Mouse (Mus musculus) myocyte (in vitro differentiated cells): ENCODE data around the gene Polr1d. TPM values are rescaled to one million over a fixed set of nuclear protein-coding genes. Genes with fewer than 3 reads are reported as not detected.
A peak's percentile ranks its signal among the peaks of the same experiment; 100 is the strongest.

Experiments
- H3K27me3 ChIP-seq: one replicate; pipeline ENCODE4 v1.6.1; 2011; ENCODE audit not compliant: control insufficient read depth, insufficient read depth, insufficient read length
- H3K36me3 ChIP-seq: one replicate; pipeline ENCODE4 v1.6.1; 2011; ENCODE audit not compliant: control insufficient read depth, insufficient read depth
- H3K4me2 ChIP-seq: one replicate; pipeline ENCODE4 v1.6.1; 2011; ENCODE audit warnings: low read depth, control low read depth
- H3K4me3 ChIP-seq: one replicate; pipeline ENCODE4 v1.5.1; 2011; ENCODE audit warnings: mild to moderate bottlenecking, control low read depth, moderate library complexity
- H3K79me2 ChIP-seq: one replicate; pipeline ENCODE4 v1.6.1; 2011; ENCODE audit not compliant: control insufficient read depth, insufficient read depth
- H3ac ChIP-seq: one replicate; pipeline ENCODE4 v1.6.1; 2011; ENCODE audit not compliant: control insufficient read depth, insufficient read length
- CEBPB ChIP-seq: IDR thresholded peaks from 2 replicates; pipeline ENCODE4 v1.6.1; 2011; ENCODE audit warnings: mild to moderate bottlenecking, moderate library complexity; ENCODE audit not compliant: poor library complexity, insufficient read depth, severe bottlenecking
- E2F4 ChIP-seq: IDR thresholded peaks from one replicate; pipeline ENCODE4 v1.6.1; 2011; ENCODE audit warnings: mild to moderate bottlenecking, control low read depth, moderate library complexity; ENCODE audit not compliant: insufficient read depth
- MAX ChIP-seq: IDR thresholded peaks from one replicate; pipeline ENCODE4 v1.6.1; 2011; ENCODE audit warnings: low read depth, mild to moderate bottlenecking, control low read depth
- MYOD1 ChIP-seq, 3 experiments: IDR thresholded peaks; one replicate each; pipeline ENCODE4 v1.6.1; 2011; ENCODE audit warnings: control low read depth in 2 of 3, low read depth in 2 of 3, mild to moderate bottlenecking in 2 of 3, moderate library complexity in 1 of 3; ENCODE audit not compliant: insufficient read length in 2 of 3, control insufficient read depth in 1 of 3
- MYOG ChIP-seq, 3 experiments: IDR thresholded peaks; one replicate each; pipeline ENCODE4 v1.6.1; 2011; ENCODE audit warnings: control low read depth in 2 of 3, low read depth in 2 of 3, mild to moderate bottlenecking in 2 of 3; ENCODE audit not compliant: insufficient read length in 2 of 3, control insufficient read depth in 1 of 3, insufficient read depth in 1 of 3
- POLR2A ChIP-seq: IDR thresholded peaks from one replicate; pipeline ENCODE4 v1.6.1; 2011; ENCODE audit warnings: low read depth, mild to moderate bottlenecking, control low read depth, moderate library complexity; ENCODE audit not compliant: insufficient read length
- POLR2AphosphoS2 ChIP-seq: IDR thresholded peaks from one replicate; pipeline ENCODE4 v1.6.1; 2011; ENCODE audit warnings: low read depth, control low read depth; ENCODE audit not compliant: insufficient read length
- REST ChIP-seq: IDR thresholded peaks from one replicate; pipeline ENCODE4 v1.6.1; 2011; ENCODE audit warnings: mild to moderate bottlenecking, control low read depth, moderate library complexity; ENCODE audit not compliant: insufficient read depth, insufficient read length
- SRF ChIP-seq: IDR thresholded peaks from one replicate; pipeline ENCODE4 v1.6.1; 2011; ENCODE audit warnings: low read depth; ENCODE audit not compliant: control insufficient read depth, insufficient read length
- TCF12 ChIP-seq: IDR thresholded peaks from one replicate; pipeline ENCODE4 v1.6.1; 2011; ENCODE audit warnings: mild to moderate bottlenecking, control low read depth; ENCODE audit not compliant: poor library complexity, insufficient read depth, severe bottlenecking
- TCF3 ChIP-seq: IDR thresholded peaks from one replicate; pipeline ENCODE4 v1.6.1; 2011; ENCODE audit warnings: low read depth, control low read depth; ENCODE audit not compliant: insufficient read length
- USF1 ChIP-seq: IDR thresholded peaks from one replicate; pipeline ENCODE4 v1.6.1; 2011; ENCODE audit warnings: low read depth, mild to moderate bottlenecking, control low read depth, moderate library complexity
- polyA plus RNA-seq: library from polyadenylated mRNA; unstranded; fragments of >200 nt; fragmentation: generic; extraction: Trizol; gene quantifications from one replicate; pipeline ENCODE4 v1.2.1, GENCODE M21; 2012; ENCODE audit warnings: missing spikeins

The Polr1d gene
- polyA plus RNA-seq, 1 experiment: 92.4 TPM

DNA sequence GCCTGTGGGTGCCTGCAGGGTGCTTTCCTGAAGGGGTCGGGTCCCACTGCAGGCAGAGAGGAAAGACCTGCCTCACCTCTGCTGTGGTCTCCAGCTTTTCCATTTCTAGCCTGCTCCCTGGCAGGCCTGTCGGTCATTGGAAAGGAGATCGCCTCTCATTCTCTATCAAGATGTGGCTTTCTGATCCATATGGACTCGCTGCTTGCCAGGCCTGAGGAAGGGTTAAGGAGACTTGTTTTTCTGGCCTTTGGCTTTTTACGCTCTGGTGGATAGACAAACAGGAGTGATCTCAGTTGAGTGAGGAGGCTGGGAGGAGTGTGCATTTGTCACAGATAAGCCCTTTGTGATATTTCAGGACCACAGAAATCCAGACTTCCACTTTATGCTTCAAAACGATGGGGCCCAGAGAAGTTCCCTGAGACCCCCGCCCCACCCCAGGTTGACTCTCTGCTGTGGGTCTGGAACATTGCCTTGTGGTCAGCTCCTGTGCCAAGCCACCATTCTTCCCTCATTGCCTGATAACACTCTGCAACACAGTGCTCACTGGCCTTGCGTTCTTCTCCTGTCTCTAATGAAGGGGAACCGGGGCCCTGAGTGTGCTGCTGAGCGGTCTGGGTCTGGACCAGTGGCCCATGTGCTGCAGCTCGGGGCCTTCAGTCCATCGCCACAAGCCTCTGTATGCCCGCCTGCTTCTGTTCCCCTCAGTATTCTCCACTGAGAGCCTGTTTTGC lies 32.2 kb downstream of the Polr1d start:
- no peaks in the 10 kb centered on the region for H3K79me2 ChIP-seq
- H3K4me3 ChIP-seq: no peak overlapping the region
- no peak overlapping the region for H3ac ChIP-seq
- H3K27me3 ChIP-seq: no peaks in the 10 kb centered on the region
- peaks cover 12% of the 10 kb centered on the region for H3K36me3 ChIP-seq
- TF ChIP-seq MAX (no peak), SRF (no peak), TCF12 (no peak), MYOD1 (IDR thresholded peaks at IDR 0.05; ENCODE audit: control insufficient read depth in 1 of 3, insufficient read length in 2 of 3, low read depth in 2 of 3) (no peak), REST (no peak), POLR2A (no peak), POLR2AphosphoS2 (no peak), USF1 (no peak), CEBPB (no peak), E2F4 (no peak), MYOG (IDR thresholded peaks at IDR 0.05; ENCODE audit: control insufficient read depth in 1 of 3, insufficient read depth in 1 of 3, insufficient read length in 2 of 3, low read depth in 2 of 3) (no peak)
- no peak overlapping the region for H3K4me2 ChIP-seq

GRCm38 (mm10) chr5:147114738-147115137 lies 37.9 kb downstream of the Polr1d start:
- Histone ChIP-seq H3K27me3 (no peaks in the 10 kb centered on the region), H3K4me2 (no peak overlapping the region), H3K4me3 (no peak overlapping the region), H3ac (no peak overlapping the region), H3K36me3 (no peaks in the 10 kb centered on the region), H3K79me2 (no peaks in the 10 kb centered on the region)
- no peak for TF ChIP-seq REST

DNA sequence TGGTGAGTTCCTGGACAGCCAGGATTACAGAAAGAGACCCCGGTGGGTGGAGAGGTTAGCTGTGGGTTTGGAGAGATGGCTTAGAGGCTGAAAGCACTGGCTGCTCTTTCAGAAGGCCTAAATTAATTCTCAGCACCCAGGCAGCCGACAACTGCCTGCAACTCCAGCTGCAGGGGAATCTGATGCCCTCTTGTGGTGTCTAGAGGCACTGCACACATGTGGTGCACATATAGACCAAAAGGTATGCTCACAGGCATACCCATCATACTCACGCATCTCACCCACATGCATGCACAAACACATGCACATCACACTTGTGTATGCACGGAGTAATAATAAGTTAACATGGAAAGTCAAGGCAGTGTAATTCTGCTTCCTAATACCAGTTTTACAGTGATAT lies 38.8 kb downstream of the Polr1d start:
- H3K79me2 ChIP-seq: no peaks in the 10 kb centered on the region
- H3ac ChIP-seq: no peak overlapping the region
- no peaks in the 10 kb centered on the region for H3K36me3 ChIP-seq
- TF ChIP-seq MYOD1 (IDR thresholded peaks at IDR 0.05; ENCODE audit: control insufficient read depth in 1 of 3, insufficient read length in 2 of 3, low read depth in 2 of 3) (no peak), POLR2A (no peak), USF1 (no peak), MAX (no peak), TCF12 (no peak), TCF3 (no peak)
- no peak overlapping the region for H3K4me2 ChIP-seq
- H3K4me3 ChIP-seq: no peak overlapping the region
- no peaks in the 10 kb centered on the region for H3K27me3 ChIP-seq

DNA sequence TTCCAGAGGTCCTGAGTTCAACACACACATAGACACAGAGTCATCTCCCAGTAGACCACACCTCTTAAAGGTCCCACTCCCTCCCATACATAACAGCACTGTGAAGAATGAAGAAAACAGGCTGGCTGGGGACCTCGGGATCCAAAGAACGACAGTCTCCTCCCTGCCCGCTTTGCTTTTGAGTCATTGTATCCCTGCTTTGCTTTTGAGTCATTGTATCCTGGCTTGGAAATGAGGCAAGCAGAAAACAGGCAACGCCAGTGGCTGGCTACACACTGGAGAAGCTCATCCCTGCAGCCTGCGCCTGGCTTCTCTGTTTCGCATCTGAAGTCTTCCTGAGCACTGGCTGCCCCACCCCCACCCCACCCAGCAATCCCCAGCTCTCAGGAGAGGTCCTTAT lies 40.2 kb downstream of the Polr1d start:
- no peak for TF ChIP-seq USF1
- TF ChIP-seq POLR2A: no peak
- no peak for TF ChIP-seq POLR2AphosphoS2
- TF ChIP-seq MYOD1 (IDR thresholded peaks at IDR 0.05; ENCODE audit: control insufficient read depth in 1 of 3, insufficient read length in 2 of 3, low read depth in 2 of 3): no peak
- no peak for TF ChIP-seq SRF
- no peak for TF ChIP-seq CEBPB
- TF ChIP-seq MAX: no peak
- H3K79me2 ChIP-seq: no peaks in the 10 kb centered on the region
- no peaks in the 10 kb centered on the region for H3K36me3 ChIP-seq
- peak overlapping the region; percentile 48 for H3K4me2 ChIP-seq
- H3ac ChIP-seq: no peak overlapping the region
- no peak overlapping the region for H3K4me3 ChIP-seq
- no peaks in the 10 kb centered on the region for H3K27me3 ChIP-seq

- Histone ChIP-seq H3K4me3 (no peak overlapping the region), H3K4me2 (no peak overlapping the region), H3K79me2 (no peaks in the 10 kb centered on the region), H3ac (no peak overlapping the region), H3K27me3 (no peaks in the 10 kb centered on the region), H3K36me3 (no peaks in the 10 kb centered on the region)
- TF ChIP-seq CEBPB (no peak), POLR2AphosphoS2 (no peak), E2F4 (no peak), USF1 (no peak), SRF (no peak), MYOG (IDR thresholded peaks at IDR 0.05; ENCODE audit: control insufficient read depth in 1 of 3, insufficient read depth in 1 of 3, insufficient read length in 2 of 3, low read depth in 2 of 3) (no peak), TCF3 (no peak), MYOD1 (IDR thresholded peaks at IDR 0.05; ENCODE audit: control insufficient read depth in 1 of 3, insufficient read length in 2 of 3, low read depth in 2 of 3) (no peak), TCF12 (no peak), REST (no peak), MAX (no peak), POLR2A (no peak)
These were observed 44.3 kb downstream of the Polr1d start for GRCm38 (mm10) chr5:147121146-147121545.
